ENCODE assay signal across 9 mouse cellular contexts in the genomic region with DNA sequence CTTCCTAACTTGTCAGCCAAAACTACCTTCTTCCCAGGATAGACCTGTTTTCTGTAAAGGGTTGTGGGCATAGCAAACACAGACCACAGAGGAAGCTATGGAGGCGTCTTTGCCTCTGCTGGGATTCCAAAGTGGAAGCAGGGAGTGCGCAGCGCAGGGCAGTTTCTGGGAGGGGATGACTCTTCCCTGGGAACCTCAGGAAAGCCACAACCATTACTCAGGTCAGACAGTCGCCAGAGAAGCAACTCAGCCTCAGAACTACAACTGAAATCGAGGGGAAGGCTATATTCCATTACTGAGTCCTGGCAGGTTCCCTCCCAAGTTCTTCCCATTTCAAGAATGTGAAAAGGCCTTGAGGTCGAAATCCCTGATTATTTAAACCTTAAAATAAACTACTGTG. TPM values are rescaled to one million over a fixed set of nuclear protein-coding genes. Genes with fewer than 3 reads are reported as not detected.
DNase-seq lines count a peak whose midpoint lies in the region; ATAC-seq lines count a peak whose summit lies in the region.
"Had no signal": no experiment of that assay in that cellular context is flagged by ENCODE, and none has a peak within 500 bp of the region (broad histone marks: within the 10 kb centered on the region; RNA-seq: fewer than 3 reads in every experiment).

No protein-coding gene starts in this region.

- peak overlapping the region; percentile 87 for H3K9ac ChIP-seq in heart, embryonic 16.5 days (ENCODE audit: low read length)
- no peak overlapping the region for H3K9ac ChIP-seq in liver, embryonic 16.5 days (ENCODE audit: low read depth, low read length)

- H3K4me3 ChIP-seq in heart, embryonic 16.5 days (ENCODE audit: low read length): peak overlapping the region; percentile 75
- H3K4me3 ChIP-seq in liver, embryonic 16.5 days (ENCODE audit: low read depth, low read length): peak overlapping the region; percentile 67; the same call in 1 of the 2 replicates

- 23% methylated on average over 6 of the region's 6 CpGs for WGBS in heart, embryonic 16.5 days
- WGBS in liver, embryonic 16.5 days (ENCODE audit: insufficient replicate concordance): 36% methylated on average over 6 of the region's 6 CpGs

- H3K4me1 ChIP-seq in heart, embryonic 16.5 days (ENCODE audit: control insufficient read depth, insufficient read depth, low read length): peaks cover 35% of the 10 kb centered on the region
- H3K4me1 ChIP-seq in liver, embryonic 16.5 days (ENCODE audit: control insufficient read depth, low read depth, low read length): no peaks in the 10 kb centered on the region; the same call in none of the 2 replicates

- no peaks in the 10 kb centered on the region for H3K36me3 ChIP-seq in heart, embryonic 16.5 days (ENCODE audit: control insufficient read depth, insufficient read depth)
- H3K36me3 ChIP-seq in liver, embryonic 16.5 days (ENCODE audit: control insufficient read depth, insufficient read depth): no peaks in the 10 kb centered on the region

- H3K4me2 ChIP-seq in heart, embryonic 16.5 days (ENCODE audit: low read depth, low read length): peak overlapping the region; percentile 70
- H3K4me2 ChIP-seq in liver, embryonic 16.5 days (ENCODE audit: low read depth, low read length): peak overlapping the region; percentile 72

- H3K9me3 ChIP-seq in heart, embryonic 16.5 days (replicated peaks; ENCODE audit: control insufficient read depth, low read length): no peaks in the 10 kb centered on the region
- H3K9me3 ChIP-seq in liver, embryonic 16.5 days (replicated peaks; ENCODE audit: control insufficient read depth, low read length): no peaks in the 10 kb centered on the region

- H3K27me3 ChIP-seq in heart, embryonic 16.5 days (ENCODE audit: control insufficient read depth, insufficient read depth, low read length): no peaks in the 10 kb centered on the region
- H3K27me3 ChIP-seq in liver, embryonic 16.5 days (ENCODE audit: control insufficient read depth, insufficient read depth, low read depth, low read length): peaks cover 29% of the 10 kb centered on the region

- peak; percentile 17 for DNase-seq in cerebellum, adult 9-11 months
- no peak for DNase-seq in cerebellum, postnatal 25 days
- peak; percentile 38 for DNase-seq in 3134 (ENCODE audit: extremely low read depth, insufficient read length, low spot score)
- DNase-seq in testis, postnatal 14 days (ENCODE audit: low spot score): no peak
- no peak for DNase-seq in cerebellum, postnatal 10 days
- no peak for DNase-seq in cerebellum, postnatal 4 days (ENCODE audit: low spot score in 2 of 2)
- DNase-seq: adrenal gland, adult 8-10 months had no signal

- ATAC-seq in heart, embryonic 16.5 days (replicated peaks; ENCODE audit: extremely low read depth, insufficient read depth, low FRiP score): no peak
- ATAC-seq in liver, embryonic 16.5 days (ENCODE audit: low read depth): no peak

- H3K27ac ChIP-seq in heart, embryonic 16.5 days (ENCODE audit: low read length): peak overlapping the region; percentile 90
- no peak overlapping the region for H3K27ac ChIP-seq in liver, embryonic 16.5 days (ENCODE audit: low read length)

RNA-seq across cellular contexts. Expression of a gene that starts 51.8 kb away (rescaled TPM):
- 22.3 and 24.9 TPM in 2 replicates for polyA plus RNA-seq in heart, embryonic 16.5 days (2015; fragmentation: Nextera tagmentation; extraction: Ambion mirVana)
- polyA plus RNA-seq in liver, embryonic 16.5 days (2015; fragmentation: Nextera tagmentation; extraction: Ambion mirVana): 5.2 and 6.6 TPM in 2 replicates

Comparison
In these comparisons a context has a peak if more than half of its experiments do, and no peak if none do; other contexts are left out.
1. DNase-seq: peak in cerebellum, adult 9-11 months (single experiment) and 3134 (single experiment); none in cerebellum, postnatal 25 days (0 of 2), testis, postnatal 14 days (single experiment), cerebellum, postnatal 10 days (0 of 2) and cerebellum, postnatal 4 days (0 of 2).